ENCODE assay signal across 27 mouse cellular contexts in the genomic region with DNA sequence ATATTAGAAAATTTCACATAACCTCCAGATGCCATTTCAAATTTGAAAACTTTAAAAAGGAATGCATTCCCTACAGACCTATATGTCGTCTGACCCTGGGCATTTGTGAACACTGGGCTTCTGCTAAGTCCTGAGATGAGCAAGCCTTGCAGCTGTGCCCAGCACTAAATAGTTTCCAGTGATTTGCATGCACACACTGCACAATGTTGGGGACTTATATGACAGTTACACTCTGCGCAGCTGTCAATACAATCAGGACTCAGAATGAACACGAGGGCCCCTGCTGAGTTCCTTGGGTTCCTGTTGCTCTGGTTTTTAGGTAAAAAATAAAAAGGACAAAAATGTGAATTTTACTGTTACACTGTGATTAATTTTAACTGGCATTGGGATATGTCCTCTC.
"Had no signal": no experiment of that assay in that cellular context is flagged by ENCODE, and none has a peak within 500 bp of the region (broad histone marks: within the 10 kb centered on the region; RNA-seq: fewer than 3 reads in every experiment).

No protein-coding gene starts in this region.

- H3K4me1 ChIP-seq: embryonic facial prominence, embryonic 10.5 days; embryonic facial prominence, embryonic 12.5 days; embryonic facial prominence, embryonic 13.5 days; embryonic facial prominence, embryonic 15.5 days; forebrain, embryonic 10.5 days; forebrain, embryonic 12.5 days; forebrain, embryonic 13.5 days; forebrain, embryonic 15.5 days had no signal

- H3K9me3 ChIP-seq: embryonic facial prominence, embryonic 10.5 days; embryonic facial prominence, embryonic 12.5 days; embryonic facial prominence, embryonic 13.5 days; embryonic facial prominence, embryonic 15.5 days; forebrain, embryonic 10.5 days; forebrain, embryonic 12.5 days; forebrain, embryonic 13.5 days; forebrain, embryonic 15.5 days had no signal

- ATAC-seq: forebrain, embryonic 13.5 days; forebrain, embryonic 14.5 days; forebrain, embryonic 15.5 days; forebrain, embryonic 16.5 days; forebrain, postnatal 0 days had no signal

- H3K4me3 ChIP-seq: embryonic facial prominence, embryonic 10.5 days; embryonic facial prominence, embryonic 12.5 days; embryonic facial prominence, embryonic 13.5 days; embryonic facial prominence, embryonic 15.5 days; erythroblast, embryonic 14.5 days; forebrain, embryonic 10.5 days; forebrain, embryonic 12.5 days; forebrain, embryonic 13.5 days; forebrain, embryonic 15.5 days; gastrocnemius, adult 2 months; heart, adult 2 months had no signal

- H3K27me3 ChIP-seq: embryonic facial prominence, embryonic 12.5 days; embryonic facial prominence, embryonic 13.5 days; embryonic facial prominence, embryonic 15.5 days; forebrain, embryonic 12.5 days; forebrain, embryonic 13.5 days; forebrain, embryonic 15.5 days had no signal

- H3K4me2 ChIP-seq: embryonic facial prominence, embryonic 12.5 days; embryonic facial prominence, embryonic 13.5 days; embryonic facial prominence, embryonic 15.5 days; forebrain, embryonic 12.5 days; forebrain, embryonic 13.5 days; forebrain, embryonic 15.5 days had no signal

- H3K27ac ChIP-seq: embryonic facial prominence, embryonic 10.5 days; embryonic facial prominence, embryonic 12.5 days; embryonic facial prominence, embryonic 13.5 days; embryonic facial prominence, embryonic 15.5 days; forebrain, embryonic 10.5 days; forebrain, embryonic 12.5 days; forebrain, embryonic 13.5 days; forebrain, embryonic 15.5 days; gastrocnemius, adult 2 months; heart, adult 2 months had no signal

- H3K9ac ChIP-seq: embryonic facial prominence, embryonic 12.5 days; embryonic facial prominence, embryonic 13.5 days; embryonic facial prominence, embryonic 15.5 days; forebrain, embryonic 12.5 days; forebrain, embryonic 13.5 days; forebrain, embryonic 15.5 days; forebrain, postnatal 0 days had no signal

- H3K36me3 ChIP-seq: embryonic facial prominence, embryonic 10.5 days; embryonic facial prominence, embryonic 12.5 days; embryonic facial prominence, embryonic 13.5 days; embryonic facial prominence, embryonic 15.5 days; forebrain, embryonic 10.5 days; forebrain, embryonic 12.5 days; forebrain, embryonic 15.5 days had no signal

- DNase-seq: cerebellum, adult 9-10 months; cerebellum, adult 9-11 months; cerebellum, postnatal 10 days; cerebellum, postnatal 14 days; cerebellum, postnatal 25 days; cerebellum, postnatal 36 days; embryo, embryonic 11 days; forebrain, postnatal 0 days; gastrocnemius, adult 2 months; gastrocnemius, postnatal 10 days; gastrocnemius, postnatal 14 days; gastrocnemius, postnatal 25 days; gastrocnemius, postnatal 36 days; heart, adult 11 months; heart, adult 18-20 months; heart, adult 2 months had no signal
